Mouse (Mus musculus) forebrain, embryonic 16.5 days (tissue): Measurements from ENCODE around the gene Nnmt. TPM values are rescaled to one million over a fixed set of nuclear protein-coding genes. Genes with fewer than 3 reads are reported as not detected.

Source experiments
- polyA plus RNA-seq: library from polyadenylated mRNA; unstranded; fragments of >200 nt; fragmentation: Nextera tagmentation; extraction: Ambion mirVana; gene quantifications from 2 replicates; pipeline ENCODE4 v1.2.1, GENCODE M21; 2015

The Nnmt gene
- polyA plus RNA-seq, 1 experiment from 2014 or later: 1.4 TPM

Other genes starting within 250 kb of the Nnmt start
- 113 and 117 TPM in 2 replicates for gene Rexo2, start 124.5 kb downstream of the Nnmt start, polyA plus RNA-seq
- gene Rbm7, start 109.9 kb downstream of the Nnmt start, polyA plus RNA-seq: 95.5 and 111 TPM in 2 replicates
- gene Gm5617, start 109.7 kb downstream of the Nnmt start, polyA plus RNA-seq: 16.8 and 17.9 TPM in 2 replicates
- gene Zbtb16, start 231.1 kb upstream of the Nnmt start, polyA plus RNA-seq: 5.1 and 6.1 TPM in 2 replicates